Mouse (Mus musculus) intestine, postnatal 0 days (tissue): ENCODE measurements around the gene Olfr1509. TPM values are rescaled to one million over a fixed set of nuclear protein-coding genes. Genes with fewer than 3 reads are reported as not detected.
"Not testable (repeated sequence)": the region's sequence is repeated elsewhere in the genome, so short reads cannot be mapped to it uniquely, and the experiment has no call there.

Experiments
- ATAC-seq: fragments of 200-750 bp; cut with Nextera tagmentation; 2 replicates; pipeline ENCODE4 v1.8.0; 2017; ENCODE audit warnings: mild to moderate bottlenecking, moderate TSS enrichment, moderate library complexity
- H3K27ac ChIP-seq: fragments of 300-500 bp; sonication (generic); 2 replicates; pipeline ENCODE4 v1.5.1; 2014; ENCODE audit warnings: mild to moderate bottlenecking, low read depth, low read length, moderate library complexity
- H3K27me3 ChIP-seq: fragments of 300-500 bp; sonication (generic); replicated peaks from 2 replicates; pipeline ENCODE4 v1.6.1; 2014; ENCODE audit warnings: low read length, mixed read lengths; ENCODE audit not compliant: control insufficient read depth, insufficient read depth
- H3K36me3 ChIP-seq: fragments of 300-500 bp; sonication (generic); 2 replicates; pipeline ENCODE4 v1.6.1; 2014; ENCODE audit warnings: mild to moderate bottlenecking, moderate library complexity; ENCODE audit not compliant: control insufficient read depth, insufficient read depth
- H3K4me1 ChIP-seq: fragments of 300-500 bp; sonication (generic); replicated peaks from 2 replicates; pipeline ENCODE4 v1.6.1; 2014; ENCODE audit warnings: antibody characterized with exemption, low read length, mixed read lengths; ENCODE audit not compliant: control insufficient read depth, insufficient read depth
- H3K4me2 ChIP-seq: fragments of 300-500 bp; sonication (generic); replicated peaks from 2 replicates; pipeline ENCODE4 v1.6.1; 2014; ENCODE audit warnings: low read depth, mild to moderate bottlenecking, moderate library complexity
- H3K4me3 ChIP-seq: fragments of 300-500 bp; sonication (generic); 2 replicates; pipeline ENCODE4 v1.5.1; 2014; ENCODE audit warnings: low read depth, low read length
- H3K9ac ChIP-seq: fragments of 300-500 bp; sonication (generic); 2 replicates; pipeline ENCODE4 v1.6.1; 2014; ENCODE audit warnings: mild to moderate bottlenecking, low read depth, low read length
- H3K9me3 ChIP-seq: fragments of 300-500 bp; sonication (generic); 2 replicates; pipeline ENCODE4 v1.6.1; 2016; ENCODE audit warnings: mixed run types; ENCODE audit not compliant: control insufficient read depth
- CTCF ChIP-seq: sonication (generic); IDR thresholded peaks from 2 replicates; pipeline ENCODE4 v1.5.1; 2016; ENCODE audit warnings: low read depth, mild to moderate bottlenecking, control low read depth, antibody characterized with exemption, moderate library complexity
- WGBS: fragments of 180-500 bp; shearing (Covaris S2); extraction: QIAGEN DNeasy Blood & Tissue Kit; methylation state at CpG from one replicate; pipeline ENCODE4 v1.1.7; 2014; 5-methylcytosine and 5-hydroxymethylcytosine counted together
- polyA plus RNA-seq: library from polyadenylated mRNA; unstranded; fragments of >200 nt; fragmentation: Nextera tagmentation; extraction: Ambion mirVana; gene quantifications from 2 replicates; pipeline ENCODE4 v1.2.1, GENCODE M21; 2015

Gene Olfr1509
- polyA plus RNA-seq: not detected in 2 replicates

DNA sequence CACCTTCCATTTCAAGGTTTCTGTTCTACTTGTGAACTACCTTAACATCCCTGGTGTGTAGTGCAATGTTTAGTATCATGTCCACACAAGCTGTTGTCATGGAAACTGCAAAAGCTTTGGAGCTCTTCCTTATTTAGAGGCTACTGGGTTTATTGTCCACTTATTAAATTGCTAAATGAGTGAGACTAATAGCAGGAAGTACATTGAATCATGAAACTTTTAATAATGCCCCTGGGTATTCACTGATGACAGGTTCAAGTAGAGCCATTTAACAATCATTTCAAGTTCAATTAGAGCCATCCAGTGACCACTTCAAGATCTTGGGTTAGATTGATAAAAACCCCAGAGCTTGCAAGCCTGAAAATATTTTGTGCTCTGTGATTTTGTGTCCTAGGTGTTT lies at the start of gene Olfr1509:
TSS of gene Olfr1509 (plus strand) at position 301 of the 400 bp plus-strand sequence.
- no peak within 1 kb of the TSS for H3K9ac ChIP-seq
- ATAC-seq: no peak

DNA sequence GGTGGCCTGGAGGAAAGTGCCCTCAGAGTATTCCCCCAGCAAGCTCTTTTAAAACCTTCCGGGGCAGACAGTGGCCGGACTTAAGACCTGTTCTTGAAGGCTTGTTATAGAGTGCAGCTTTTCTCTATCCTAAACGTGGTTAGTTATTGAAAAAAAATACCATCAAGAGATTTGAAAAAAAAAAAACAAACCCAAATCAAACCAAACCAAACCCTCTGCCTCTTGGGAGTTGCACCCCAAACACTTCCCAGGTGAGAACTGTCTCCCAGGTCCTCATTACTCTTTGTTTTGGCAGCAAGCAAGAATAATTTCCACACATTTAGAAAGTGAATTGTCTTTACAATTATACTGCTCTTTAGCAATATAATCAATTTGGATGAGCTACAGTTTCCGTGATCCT lies 45.5 kb upstream of the Olfr1509 start, which contains the start of gene Olfr1511:
TSS of gene Olfr1511 (minus strand) at position 101 of the 400 bp plus-strand sequence.
- WGBS: 77% methylated on average over 4 of the region's 4 CpGs
- no peak within 1 kb of the TSS for H3K9ac ChIP-seq
- no peak within 1 kb of the TSS for H3K27ac ChIP-seq
- TF ChIP-seq CTCF: no peak
- no peaks in the 10 kb centered on the region for H3K36me3 ChIP-seq
- no peak within 1 kb of the TSS for H3K4me3 ChIP-seq
- H3K27me3 ChIP-seq: no peaks in the 10 kb centered on the region
- no peak for ATAC-seq
- H3K9me3 ChIP-seq: no peaks in the 10 kb centered on the region
- H3K4me2 ChIP-seq: no peak within 1 kb of the TSS
- H3K4me1 ChIP-seq: no peaks in the 10 kb centered on the region

More for the DNA sequence above, at the start of gene Olfr1509:
- H3K27me3 ChIP-seq: no peaks in the 10 kb centered on the region
- TF ChIP-seq CTCF: no peak
- no peak within 1 kb of the TSS for H3K27ac ChIP-seq
- no peak within 1 kb of the TSS for H3K4me3 ChIP-seq
- H3K9me3 ChIP-seq: no peaks in the 10 kb centered on the region
- H3K4me2 ChIP-seq: no peak within 1 kb of the TSS
- H3K4me1 ChIP-seq: no peaks in the 10 kb centered on the region
- H3K36me3 ChIP-seq: no peaks in the 10 kb centered on the region

DNA sequence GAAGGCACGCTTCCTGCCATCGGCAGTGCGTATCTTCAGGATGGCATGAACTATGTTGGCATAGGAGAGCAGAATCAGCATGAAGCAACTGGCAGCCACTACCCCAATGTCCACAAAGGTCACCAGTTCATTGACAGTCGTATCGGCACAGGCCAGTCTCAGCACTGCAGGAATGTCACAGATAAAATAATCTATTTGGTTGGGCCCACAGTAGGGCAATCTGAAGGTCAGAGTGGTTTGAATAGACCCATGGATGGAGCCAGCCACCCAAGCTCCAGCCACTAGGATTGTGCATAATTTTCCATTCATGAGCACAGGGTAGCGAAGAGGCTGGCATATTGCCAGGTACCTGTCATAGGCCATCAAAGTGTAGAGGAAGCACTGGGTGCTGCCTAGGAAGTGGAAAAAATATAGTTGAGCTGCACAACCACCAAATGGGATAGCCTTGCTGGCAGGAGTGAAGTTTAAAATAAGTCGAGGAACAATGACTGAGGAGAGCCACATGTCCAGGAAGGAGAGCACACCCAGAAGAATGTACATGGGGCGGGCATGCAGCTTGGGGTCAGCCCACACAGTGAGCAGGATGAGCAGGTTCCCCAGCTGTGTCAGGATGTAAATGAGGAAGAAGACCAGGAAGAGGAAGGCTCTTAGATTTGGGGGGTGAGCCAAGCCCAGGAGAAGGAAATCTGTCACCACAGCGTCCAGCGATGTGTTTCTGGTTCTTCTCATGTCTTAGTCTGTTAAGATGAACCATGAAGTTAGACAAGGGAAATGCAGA lies 32.5 kb upstream of the Olfr1509 start:
- H3K27ac ChIP-seq, ATAC-seq, H3K9ac ChIP-seq, H3K4me1 ChIP-seq, H3K27me3 ChIP-seq, H3K9me3 ChIP-seq, H3K4me3 ChIP-seq, H3K36me3 ChIP-seq, H3K4me2 ChIP-seq: not testable (repeated sequence)
- WGBS: 73% methylated on average over 7 of the region's 10 CpGs

DNA sequence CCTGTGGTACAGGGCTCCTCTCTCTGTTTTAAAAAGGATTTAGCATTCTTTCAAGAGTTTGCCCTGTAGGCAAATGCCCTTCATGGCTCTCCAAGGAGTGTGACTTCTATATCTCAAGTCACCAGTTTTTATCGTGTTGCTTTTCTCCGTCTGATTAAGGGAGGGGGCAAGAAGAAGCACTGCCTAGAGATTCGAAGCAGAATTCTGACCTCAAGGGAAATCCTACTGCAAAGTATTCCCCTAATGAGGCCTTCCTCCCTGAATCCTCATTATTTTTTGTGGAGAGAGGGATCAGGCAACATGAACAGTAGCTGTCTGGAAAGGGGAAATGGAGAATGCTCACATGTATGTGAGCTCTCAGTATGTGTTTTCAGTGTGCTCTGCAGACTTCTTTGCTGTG lies 28.5 kb upstream of the Olfr1509 start, which contains the start of gene Olfr1510:
TSS of gene Olfr1510 (minus strand) at position 101 of the 400 bp plus-strand sequence.
- Histone ChIP-seq H3K4me3 (no peak within 1 kb of the TSS), H3K27me3 (no peaks in the 10 kb centered on the region), H3K36me3 (no peaks in the 10 kb centered on the region), H3K9me3 (no peaks in the 10 kb centered on the region), H3K27ac (no peak within 1 kb of the TSS), H3K9ac (no peak within 1 kb of the TSS), H3K4me2 (no peak within 1 kb of the TSS), H3K4me1 (no peaks in the 10 kb centered on the region)
- ATAC-seq: no peak
- WGBS: 83% methylated on average over 3 of the region's 3 CpGs
- no peak for TF ChIP-seq CTCF

DNA sequence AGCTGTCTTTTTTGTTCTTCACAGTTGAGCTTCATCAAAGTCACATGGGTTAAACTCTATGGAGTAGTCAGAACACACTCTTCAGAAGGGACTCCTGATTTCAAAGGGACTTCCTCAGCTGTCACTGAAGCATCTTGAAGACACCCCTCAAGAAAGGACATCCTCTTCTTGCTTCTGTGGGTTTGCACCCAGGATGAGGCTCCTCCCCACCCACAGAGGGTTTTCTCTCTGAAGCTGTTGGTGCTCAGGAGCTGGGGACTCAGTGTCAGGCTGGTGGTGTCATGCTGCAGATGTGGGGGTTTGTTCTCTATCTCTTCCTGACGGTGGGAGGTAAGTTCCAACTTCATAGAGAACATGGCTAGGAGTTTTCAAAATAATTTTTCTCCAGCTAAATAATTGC lies 15.1 kb upstream of the Olfr1509 start:
- Histone ChIP-seq H3K4me3 (no peak overlapping the region), H3K9ac (no peak overlapping the region), H3K27ac (no peak overlapping the region), H3K9me3 (no peaks in the 10 kb centered on the region), H3K27me3 (no peaks in the 10 kb centered on the region), H3K4me2 (no peak overlapping the region), H3K36me3 (no peaks in the 10 kb centered on the region), H3K4me1 (no peaks in the 10 kb centered on the region)
- 89% methylated on average over 1 of the region's 1 CpGs for WGBS
- TF ChIP-seq CTCF: no peak
- ATAC-seq: no peak

DNA sequence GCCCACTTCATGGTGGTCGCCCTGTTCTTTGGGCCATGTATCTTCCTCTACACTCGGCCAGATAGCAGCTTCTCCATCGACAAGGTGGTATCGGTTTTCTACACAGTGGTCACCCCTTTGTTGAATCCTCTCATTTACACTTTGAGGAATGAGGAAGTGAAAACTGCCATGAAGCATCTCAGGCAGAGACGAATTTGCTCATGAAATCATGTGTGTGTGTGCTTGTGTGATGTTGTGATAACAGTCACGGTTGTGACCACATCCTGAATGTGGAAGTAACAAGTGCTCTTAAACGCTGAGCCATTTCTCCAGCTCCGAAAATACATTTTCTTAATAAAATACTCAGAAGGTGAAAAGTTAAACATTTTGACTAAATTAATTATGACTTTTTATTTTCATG lies 8.3 kb downstream of the Olfr1509 start:
- WGBS: 86% methylated on average over 8 of the region's 8 CpGs
- Histone ChIP-seq H3K4me3 (no peak overlapping the region), H3K9ac (no peak overlapping the region), H3K4me2 (no peak overlapping the region), H3K36me3 (no peaks in the 10 kb centered on the region), H3K9me3 (no peaks in the 10 kb centered on the region), H3K27ac (no peak overlapping the region), H3K4me1 (no peaks in the 10 kb centered on the region), H3K27me3 (no peaks in the 10 kb centered on the region)
- ATAC-seq: no peak
- TF ChIP-seq CTCF: no peak
